Mouse (Mus musculus): ENCODE data around the gene Psapl1.

Gene Psapl1

GRCm38 (mm10) chr5:36203916-36204315 is at the start of gene Psapl1:
Gene Psapl1, plus strand, starts transcription at chr5:36204021.
- DNase-seq (ENCODE audit: low spot score in 2 of 2), result no peak

GRCm38 (mm10) chr5:36154879-36155485 is 48.8 kb upstream of the Psapl1 start:
- DNase-seq (ENCODE audit: low spot score in 2 of 2), result no peak

- DNase-seq (ENCODE audit: low spot score in 2 of 2), result no peak
These were observed 38.2 kb upstream of the Psapl1 start for GRCm38 (mm10) chr5:36165424-36166302.

- no peak for DNase-seq (ENCODE audit: low spot score in 2 of 2)
These were observed 37.3 kb upstream of the Psapl1 start for GRCm38 (mm10) chr5:36166346-36167013.

GRCm38 (mm10) chr5:36168963-36169650 is 34.7 kb upstream of the Psapl1 start:
- no peak for DNase-seq (ENCODE audit: low spot score in 2 of 2)

- no peak for DNase-seq (ENCODE audit: low spot score in 2 of 2)
These were observed 29.2 kb upstream of the Psapl1 start for GRCm38 (mm10) chr5:36174569-36175115.

- no peak for DNase-seq (ENCODE audit: low spot score in 2 of 2)
These were observed 27.4 kb upstream of the Psapl1 start for GRCm38 (mm10) chr5:36176409-36176808.

- DNase-seq (ENCODE audit: low spot score in 2 of 2), result no peak
These were observed 26.9 kb upstream of the Psapl1 start for GRCm38 (mm10) chr5:36176873-36177272.

- no peak for DNase-seq (ENCODE audit: low spot score in 2 of 2)
These were observed 25.6 kb upstream of the Psapl1 start for GRCm38 (mm10) chr5:36178215-36178614.

- no peak for DNase-seq (ENCODE audit: low spot score in 2 of 2)
These were observed 25.0 kb upstream of the Psapl1 start for GRCm38 (mm10) chr5:36178785-36179184.

- no peak for DNase-seq (ENCODE audit: low spot score in 2 of 2)
These were observed 24.1 kb upstream of the Psapl1 start for GRCm38 (mm10) chr5:36179708-36180107.

- DNase-seq (ENCODE audit: low spot score in 2 of 2), result no peak
These were observed 21.5 kb upstream of the Psapl1 start for GRCm38 (mm10) chr5:36182326-36182725.

- no peak for DNase-seq (ENCODE audit: low spot score in 2 of 2)
These were observed 17.3 kb upstream of the Psapl1 start for GRCm38 (mm10) chr5:36186294-36187053.

- no peak for DNase-seq (ENCODE audit: low spot score in 2 of 2)
These were observed 15.5 kb upstream of the Psapl1 start for GRCm38 (mm10) chr5:36188310-36188709.

GRCm38 (mm10) chr5:36191285-36191684 is 12.5 kb upstream of the Psapl1 start:
- no peak for DNase-seq (ENCODE audit: low spot score in 2 of 2)

GRCm38 (mm10) chr5:36191876-36192275 is 11.9 kb upstream of the Psapl1 start:
- peak in 1 of 2 experiments; percentile 22 for DNase-seq (ENCODE audit: low spot score in 2 of 2)

GRCm38 (mm10) chr5:36192677-36193076 is 11.1 kb upstream of the Psapl1 start:
- no peak for DNase-seq (ENCODE audit: low spot score in 2 of 2)

GRCm38 (mm10) chr5:36194631-36195030 is 9.2 kb upstream of the Psapl1 start:
- DNase-seq (ENCODE audit: low spot score in 2 of 2), result no peak

- DNase-seq (ENCODE audit: low spot score in 2 of 2), result no peak
These were observed 8.4 kb upstream of the Psapl1 start for GRCm38 (mm10) chr5:36195436-36195835.

- DNase-seq (ENCODE audit: low spot score in 2 of 2), result no peak
These were observed 4.3 kb upstream of the Psapl1 start for GRCm38 (mm10) chr5:36199519-36199918.

- DNase-seq (ENCODE audit: low spot score in 2 of 2), result no peak
These were observed 1.0 kb upstream of the Psapl1 start for GRCm38 (mm10) chr5:36202781-36203180.

All from spleen, postnatal 4 days (tissue).